ENCODE assay signal across 9 mouse cellular contexts in the genomic region with DNA sequence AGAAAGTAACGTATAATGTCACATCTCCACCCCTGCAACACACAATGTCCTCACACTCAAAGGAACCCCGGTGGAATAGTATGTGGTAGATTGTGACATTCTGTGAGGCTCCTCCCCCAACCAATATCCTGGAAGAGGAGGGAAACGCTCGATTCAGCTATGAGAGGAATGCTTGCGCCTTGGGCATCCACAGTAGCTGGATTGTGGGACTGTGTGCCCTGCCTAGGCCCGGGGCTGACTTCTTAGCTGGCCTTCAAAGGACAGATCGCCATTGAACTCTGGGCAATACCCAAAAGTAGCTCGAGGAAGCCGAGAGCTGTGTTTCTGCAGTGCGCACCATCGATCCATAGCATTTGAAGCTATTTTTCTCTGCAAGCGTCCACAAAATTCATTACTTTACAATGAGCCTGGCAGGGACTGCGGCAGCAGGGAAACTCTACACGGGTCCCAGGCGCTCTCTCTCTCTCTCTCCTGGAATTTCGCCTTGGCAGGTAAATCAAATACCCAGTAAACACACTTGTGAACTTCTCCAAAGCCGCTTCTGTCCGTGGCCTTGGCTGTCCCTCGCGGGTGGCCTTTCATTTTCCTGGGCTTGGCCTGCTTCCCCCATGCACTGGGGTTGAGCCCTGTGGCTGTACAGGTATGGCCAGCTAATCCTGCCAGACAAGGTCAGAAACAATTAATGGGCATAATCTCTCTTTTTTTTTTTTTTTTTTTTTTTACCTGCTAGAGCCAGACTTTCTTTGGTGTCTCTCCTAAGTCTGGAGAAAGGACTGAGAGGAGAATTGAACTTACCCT. TPM values are rescaled to one million over a fixed set of nuclear protein-coding genes. Genes with fewer than 3 reads are reported as not detected.
DNase-seq lines count a peak whose midpoint lies in the region; ATAC-seq lines count a peak whose summit lies in the region.
"Had no signal": no experiment of that assay in that cellular context is flagged by ENCODE, and none has a peak within 500 bp of the region (broad histone marks: within the 10 kb centered on the region; RNA-seq: fewer than 3 reads in every experiment).

No protein-coding gene starts in this region.

- H3K4me3 ChIP-seq in forebrain, embryonic 10.5 days, result no peak overlapping the region
- no peak overlapping the region for H3K4me3 ChIP-seq in forebrain, embryonic 11.5 days (ENCODE audit: low read depth, low read length)
- no peak overlapping the region for H3K4me3 ChIP-seq in hindbrain, embryonic 10.5 days
- H3K4me3 ChIP-seq in neural tube, embryonic 15.5 days (replicated peaks), result no peak overlapping the region
- H3K4me3 ChIP-seq in liver, embryonic 12.5 days, result no peak overlapping the region

- no peak for DNase-seq in forebrain, embryonic 10.5 days (ENCODE audit: extremely low spot score, low spot score)
- no peak for DNase-seq in forebrain, embryonic 11.5 days (ENCODE audit: low spot score)
- DNase-seq in lung, adult 18-20 months, result peak; percentile 22 to 39
- DNase-seq in lung, postnatal 14 days, result no peak
- DNase-seq in hindbrain, embryonic 10.5 days (ENCODE audit: low spot score), result no peak
- DNase-seq in right cerebral cortex, adult 2 months (ENCODE audit: low spot score in 2 of 2), result no peak
- DNase-seq: layer of hippocampus, postnatal 36 days had no signal

- H3K4me1 ChIP-seq in forebrain, embryonic 10.5 days, result peaks cover 79% of the 10 kb centered on the region
- H3K4me1 ChIP-seq in forebrain, embryonic 11.5 days (replicated peaks; ENCODE audit: control insufficient read depth, insufficient read depth, low read length), result peaks cover 15% of the 10 kb centered on the region
- H3K4me1 ChIP-seq in hindbrain, embryonic 10.5 days (replicated peaks), result peaks cover 73% of the 10 kb centered on the region
- H3K4me1 ChIP-seq in neural tube, embryonic 15.5 days, result peaks cover 65% of the 10 kb centered on the region
- H3K4me1 ChIP-seq in liver, embryonic 12.5 days, result peaks cover 74% of the 10 kb centered on the region

- no peaks in the 10 kb centered on the region for H3K9me3 ChIP-seq in forebrain, embryonic 10.5 days
- H3K9me3 ChIP-seq in forebrain, embryonic 11.5 days (ENCODE audit: control insufficient read depth, low read length), result no peaks in the 10 kb centered on the region
- no peaks in the 10 kb centered on the region for H3K9me3 ChIP-seq in hindbrain, embryonic 10.5 days
- H3K9me3 ChIP-seq in neural tube, embryonic 15.5 days (replicated peaks), result no peaks in the 10 kb centered on the region
- H3K9me3 ChIP-seq in liver, embryonic 12.5 days (replicated peaks), result no peaks in the 10 kb centered on the region

- H3K9ac ChIP-seq in forebrain, embryonic 11.5 days (ENCODE audit: low read length), result no peak overlapping the region
- no peak overlapping the region for H3K9ac ChIP-seq in neural tube, embryonic 15.5 days (replicated peaks)
- H3K9ac ChIP-seq in liver, embryonic 12.5 days, result no peak overlapping the region

- ATAC-seq in forebrain, embryonic 11.5 days (replicated peaks; ENCODE audit: low FRiP score), result no peak
- no peak for ATAC-seq in neural tube, embryonic 15.5 days (ENCODE audit: low FRiP score)
- no peak for ATAC-seq in liver, embryonic 12.5 days

- no peak overlapping the region for H3K4me2 ChIP-seq in forebrain, embryonic 11.5 days (ENCODE audit: low read depth, low read length, severe bottlenecking)
- 0 out of 2 replicates have a peak overlapping the region, but pooled peaks have one; percentile 9 for H3K4me2 ChIP-seq in neural tube, embryonic 15.5 days
- no peak overlapping the region for H3K4me2 ChIP-seq in liver, embryonic 12.5 days

- H3K27ac ChIP-seq in forebrain, embryonic 10.5 days, result peak overlapping the region; percentile 65
- H3K27ac ChIP-seq in forebrain, embryonic 11.5 days (ENCODE audit: low read depth, low read length), result no peak overlapping the region
- peak overlapping the region; percentile 9; the same call in 1 of the 2 replicates for H3K27ac ChIP-seq in hindbrain, embryonic 10.5 days
- H3K27ac ChIP-seq in neural tube, embryonic 15.5 days (replicated peaks), result peak overlapping the region; percentile 49
- H3K27ac ChIP-seq in liver, embryonic 12.5 days, result no peak overlapping the region

- no peaks in the 10 kb centered on the region for H3K27me3 ChIP-seq in forebrain, embryonic 10.5 days (ENCODE audit: poor library complexity, severe bottlenecking)
- H3K27me3 ChIP-seq in forebrain, embryonic 11.5 days (ENCODE audit: control insufficient read depth, insufficient read depth, low read length), result no peaks in the 10 kb centered on the region
- no peaks in the 10 kb centered on the region for H3K27me3 ChIP-seq in hindbrain, embryonic 10.5 days (ENCODE audit: insufficient read depth, poor library complexity, severe bottlenecking)
- no peaks in the 10 kb centered on the region for H3K27me3 ChIP-seq in neural tube, embryonic 15.5 days (replicated peaks)
- no peaks in the 10 kb centered on the region for H3K27me3 ChIP-seq in liver, embryonic 12.5 days (replicated peaks)

- H3K36me3 ChIP-seq in forebrain, embryonic 10.5 days (replicated peaks), result no peaks in the 10 kb centered on the region
- H3K36me3 ChIP-seq in forebrain, embryonic 11.5 days (ENCODE audit: control insufficient read depth, insufficient read depth, low read length), result no peaks in the 10 kb centered on the region
- H3K36me3 ChIP-seq in hindbrain, embryonic 10.5 days, result no peaks in the 10 kb centered on the region
- H3K36me3 ChIP-seq in neural tube, embryonic 15.5 days, result no peaks in the 10 kb centered on the region
- H3K36me3 ChIP-seq in liver, embryonic 12.5 days, result no peaks in the 10 kb centered on the region

- WGBS in forebrain, embryonic 10.5 days, result 51% methylated on average over 20 of the region's 20 CpGs
- 52% methylated on average over 20 of the region's 20 CpGs for WGBS in forebrain, embryonic 11.5 days
- 55% methylated on average over 20 of the region's 20 CpGs for WGBS in hindbrain, embryonic 10.5 days
- WGBS in neural tube, embryonic 15.5 days, result 41% methylated on average over 20 of the region's 20 CpGs
- WGBS in liver, embryonic 12.5 days (ENCODE audit: insufficient replicate concordance), result 63% methylated on average over 20 of the region's 20 CpGs

RNA-seq across cellular contexts. Expression of a gene that starts 32.3 kb away (rescaled TPM):
- polyA plus RNA-seq in forebrain, embryonic 10.5 days (2016; fragmentation: Nextera tagmentation; extraction: Ambion mirVana), result 24.3 and 25.4 TPM in 2 replicates
- 19.1 and 19.3 TPM in 2 replicates for polyA plus RNA-seq in forebrain, embryonic 11.5 days (2014; fragmentation: Nextera tagmentation; extraction: Ambion mirVana)
- 29.9 and 37.4 TPM in 2 replicates for polyA plus RNA-seq in hindbrain, embryonic 10.5 days (2016; fragmentation: Nextera tagmentation; extraction: Ambion mirVana)
- polyA plus RNA-seq in neural tube, embryonic 15.5 days (2015; fragmentation: Nextera tagmentation; extraction: Ambion mirVana), result 84.8 and 89.7 TPM in 2 replicates
- 10.3 and 10.7 TPM in 2 replicates for polyA plus RNA-seq in liver, embryonic 12.5 days (2016; fragmentation: Nextera tagmentation; extraction: Ambion mirVana)

Comparison
In these comparisons a context has a peak if more than half of its experiments do, and no peak if none do; other contexts are left out.
1. DNase-seq: peak in lung, adult 18-20 months (2 of 2); none in forebrain, embryonic 10.5 days (single experiment), forebrain, embryonic 11.5 days (single experiment), lung, postnatal 14 days (single experiment), hindbrain, embryonic 10.5 days (single experiment) and right cerebral cortex, adult 2 months (0 of 2).
2. H3K27ac ChIP-seq: peak in forebrain, embryonic 10.5 days (single experiment), hindbrain, embryonic 10.5 days (single experiment) and neural tube, embryonic 15.5 days (single experiment); none in forebrain, embryonic 11.5 days (single experiment) and liver, embryonic 12.5 days (single experiment).